Mouse (Mus musculus): Measurements from ENCODE around the gene Dgcr2.

DNA sequence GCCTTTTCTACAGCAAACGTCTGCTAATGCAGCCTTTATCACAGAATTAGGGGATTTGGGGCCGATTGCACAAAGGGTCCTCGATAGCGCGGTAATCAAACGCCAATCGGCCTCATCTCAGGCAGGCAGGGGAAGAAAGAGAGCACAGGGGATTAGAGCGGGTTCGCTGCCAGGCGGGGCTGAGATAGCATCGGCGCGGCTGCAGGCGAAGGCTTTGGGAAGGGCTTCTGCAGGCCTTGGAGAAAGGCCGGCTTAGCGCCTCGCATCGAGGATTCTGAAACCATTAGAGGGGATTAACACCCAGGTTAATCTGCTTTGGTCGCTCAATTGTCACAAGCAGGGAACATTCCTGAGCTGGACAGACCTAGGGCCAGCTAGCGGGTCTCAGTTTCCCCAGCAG, 22.2 kb upstream of the Dgcr2 start:
- no peak for TF ChIP-seq CTCF (IDR thresholded peaks at IDR 0.05; ENCODE audit: low read depth)
- no peak for TF ChIP-seq EP300 (IDR thresholded peaks at IDR 0.05; ENCODE audit: low read depth)
